Mouse (Mus musculus) testis, adult 2 months (tissue): ENCODE results near the gene Nrbp1. TPM values are rescaled to one million over a fixed set of nuclear protein-coding genes. Genes with fewer than 3 reads are reported as not detected.

Source experiments
- H3K27ac ChIP-seq: fragments of 200-500 bp; 2 replicates; pipeline ENCODE4 v1.5.1; 2012; ENCODE audit warnings: low read depth, low read length; ENCODE audit not compliant: control insufficient read depth, insufficient read depth
- H3K27me3 ChIP-seq: fragments of 200-500 bp; 2 replicates; pipeline ENCODE4 v1.6.1; 2012; ENCODE audit warnings: mild to moderate bottlenecking, low read length, moderate library complexity; ENCODE audit not compliant: control insufficient read depth, insufficient read depth
- H3K36me3 ChIP-seq: fragments of 200-500 bp; 2 replicates; pipeline ENCODE4 v1.6.1; 2012; ENCODE audit warnings: mild to moderate bottlenecking, low read length; ENCODE audit not compliant: control insufficient read depth, insufficient read depth
- H3K4me1 ChIP-seq: fragments of 200-500 bp; 2 replicates; pipeline ENCODE4 v1.6.1; 2012; ENCODE audit warnings: low read length; ENCODE audit not compliant: control insufficient read depth, insufficient read depth
- H3K4me3 ChIP-seq: fragments of 200-500 bp; 2 replicates; pipeline ENCODE4 v1.5.1; 2012; ENCODE audit warnings: low read depth, mild to moderate bottlenecking, low read length, moderate library complexity, mixed read lengths; ENCODE audit not compliant: control insufficient read depth
- CTCF ChIP-seq: fragments of 200-500 bp; IDR thresholded peaks from 2 replicates; pipeline ENCODE4 v1.5.1; 2012; ENCODE audit warnings: low read depth, mild to moderate bottlenecking, inconsistent platforms, low read length, moderate library complexity; ENCODE audit not compliant: control insufficient read depth, insufficient read depth, insufficient replicate concordance
- POLR2A ChIP-seq: fragments of 200-500 bp; IDR thresholded peaks from 2 replicates; pipeline ENCODE4 v1.6.1; 2012; ENCODE audit warnings: low read depth, mild to moderate bottlenecking, inconsistent platforms, low read length, moderate library complexity; ENCODE audit not compliant: control insufficient read depth
- polyA plus RNA-seq: library from polyadenylated mRNA; depleted of rRNA; stranded (reverse); fragments of >200 nt; gene quantifications from 2 replicates; pipeline ENCODE4 v1.2.3, GENCODE M21; 2012

Nrbp1 gene
- polyA plus RNA-seq, 1 experiment: 64.2 TPM

DNA sequence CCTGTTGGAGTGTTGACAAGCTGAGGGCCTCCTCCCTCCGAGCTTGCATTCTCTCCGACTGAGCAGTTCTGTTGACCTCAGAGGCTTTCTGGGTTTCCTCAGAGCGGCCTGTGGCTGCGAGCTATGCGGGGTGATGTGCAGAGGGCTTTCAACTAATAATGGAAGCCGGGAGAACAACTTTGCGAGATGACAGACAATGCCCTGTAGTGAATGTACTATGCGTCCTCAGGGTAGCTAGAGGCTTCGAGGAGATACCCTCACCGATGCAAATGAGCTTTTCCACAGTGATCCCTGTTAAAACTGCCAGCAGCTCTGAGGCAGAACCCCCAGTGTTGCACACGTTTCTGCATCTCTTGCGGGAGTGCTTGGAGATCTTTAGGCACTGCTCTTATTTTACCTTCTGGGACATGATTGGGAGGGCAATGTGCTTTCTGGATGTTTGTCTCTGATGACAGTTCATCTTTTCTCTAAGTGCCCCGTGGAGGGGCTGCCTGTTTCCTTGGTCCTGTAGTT is 914 bp downstream of the Nrbp1 start:
- H3K27ac ChIP-seq: peak overlapping the region; percentile 89
- peaks cover 13% of the 10 kb centered on the region for H3K4me1 ChIP-seq
- H3K27me3 ChIP-seq: no peaks in the 10 kb centered on the region
- no peak for TF ChIP-seq CTCF
- TF ChIP-seq POLR2A: no peak
- H3K4me3 ChIP-seq: peak overlapping the region; percentile 88
- H3K36me3 ChIP-seq: peaks cover 1% of the 10 kb centered on the region; the same call in 1 of the 2 replicates

DNA sequence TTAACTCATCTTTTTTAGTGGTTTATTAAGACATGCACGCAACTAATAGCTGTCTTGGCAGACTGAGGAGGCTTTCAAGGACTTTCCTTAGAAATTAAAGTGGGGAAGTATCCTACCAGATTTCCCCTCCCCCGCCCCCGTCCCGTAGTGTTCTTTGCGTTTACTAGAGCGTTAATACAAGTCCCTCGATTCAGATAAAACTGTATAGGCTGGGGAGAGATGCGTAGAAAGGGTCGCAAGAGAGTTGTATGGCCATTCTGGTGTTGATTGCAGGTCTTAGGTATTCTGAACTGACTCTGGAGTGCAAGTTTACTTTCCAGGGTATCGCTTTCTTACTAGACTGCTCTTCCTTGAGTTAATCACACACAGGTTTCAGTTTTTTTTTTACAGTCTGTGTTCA is 1.5 kb downstream of the Nrbp1 start:
- TF ChIP-seq CTCF (no peak), POLR2A (no peak)
- Histone ChIP-seq H3K36me3 (peaks cover 1% of the 10 kb centered on the region; the same call in 1 of the 2 replicates), H3K27ac (no peak overlapping the region), H3K4me1 (peaks cover 13% of the 10 kb centered on the region), H3K4me3 (no peak overlapping the region; the same call in 1 of the 2 replicates), H3K27me3 (no peaks in the 10 kb centered on the region)

DNA sequence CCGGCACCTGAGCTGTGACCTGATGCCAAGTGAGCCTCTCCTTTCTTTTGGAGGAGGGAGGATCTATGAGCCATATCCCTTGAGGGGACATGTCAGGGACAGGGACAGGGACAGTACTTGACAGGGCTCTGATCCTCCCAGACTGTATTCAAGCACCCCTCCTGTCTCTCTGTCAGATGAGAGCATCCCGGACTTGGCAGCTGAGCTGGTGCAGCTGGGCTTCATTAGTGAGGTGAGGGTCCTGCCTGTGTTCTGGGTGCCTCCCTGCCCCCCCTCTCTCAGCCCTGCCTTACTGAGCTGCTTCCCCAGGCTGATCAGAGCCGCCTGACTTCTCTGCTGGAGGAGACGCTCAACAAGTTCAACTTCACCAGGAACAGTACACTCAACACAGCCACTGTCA is 10.1 kb downstream of the Nrbp1 start:
- Histone ChIP-seq H3K4me3 (peak overlapping the region; percentile 92), H3K27me3 (no peaks in the 10 kb centered on the region), H3K27ac (no peak overlapping the region; the same call in 1 of the 2 replicates), H3K36me3 (peaks cover 9% of the 10 kb centered on the region), H3K4me1 (peaks cover 11% of the 10 kb centered on the region)
- TF ChIP-seq POLR2A (no peak), CTCF (no peak)

DNA sequence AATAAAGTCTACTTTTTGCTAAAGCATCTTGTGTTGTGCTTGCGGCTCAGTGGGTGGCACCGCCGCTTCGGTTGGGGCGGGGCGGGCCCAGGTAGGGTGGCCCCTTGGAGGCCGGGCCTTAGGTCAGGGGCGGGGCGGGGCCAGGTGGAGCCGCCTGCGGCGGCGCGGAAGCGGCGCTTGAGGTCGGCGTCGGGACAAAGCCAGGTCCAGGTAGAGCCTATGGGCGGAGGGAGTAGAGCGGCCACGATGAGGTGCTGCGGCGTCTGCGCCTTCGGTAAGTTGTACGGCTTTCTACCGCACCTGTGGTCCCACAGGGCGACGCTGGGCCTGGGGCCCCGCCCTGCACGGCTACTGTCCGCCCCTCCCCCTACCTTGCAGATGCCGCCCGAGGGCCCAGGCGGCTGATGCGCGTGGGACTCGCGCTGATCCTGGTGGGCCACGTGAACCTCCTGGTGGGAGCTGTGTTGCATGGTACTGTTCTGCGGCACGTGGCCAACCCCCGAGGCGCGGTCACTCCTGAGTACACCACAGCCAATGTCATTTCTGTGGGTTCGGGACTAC is 11.0 kb downstream of the Nrbp1 start, which contains the start of gene Krtcap3:
Krtcap3 (plus strand) TSS at position 151 of the 561 bp plus-strand sequence.
- H3K4me3 ChIP-seq: peak within 1 kb of the TSS; percentile 92
- peaks cover 9% of the 10 kb centered on the region for H3K36me3 ChIP-seq
- H3K27me3 ChIP-seq: no peaks in the 10 kb centered on the region
- TF ChIP-seq CTCF: no peak
- TF ChIP-seq POLR2A: 0 out of 2 replicates have a peak, but pooled peaks have one; percentile 22
- H3K4me1 ChIP-seq: peaks cover 11% of the 10 kb centered on the region
- H3K27ac ChIP-seq: peak within 1 kb of the TSS; percentile 89

DNA sequence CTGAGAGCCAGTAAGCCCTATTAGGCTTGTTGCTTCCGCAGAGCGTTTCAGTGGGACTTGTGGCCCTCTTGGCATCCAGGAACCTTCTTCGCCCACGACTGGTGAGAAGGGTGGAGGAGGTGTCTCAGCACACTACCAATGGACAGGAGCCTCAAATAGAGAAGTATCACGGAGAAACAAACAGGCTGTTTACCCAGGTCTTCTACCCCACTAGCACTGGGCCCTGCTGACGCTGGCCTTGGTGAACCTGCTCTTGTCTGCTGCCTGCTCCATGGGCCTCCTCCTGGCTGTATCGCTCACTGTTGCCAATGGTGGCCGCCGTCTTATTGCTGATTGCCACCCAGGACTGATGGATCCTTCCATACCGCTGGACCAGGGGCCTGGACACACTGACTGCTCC is 11.5 kb downstream of the Nrbp1 start:
- Histone ChIP-seq H3K27ac (peak overlapping the region; percentile 89), H3K27me3 (no peaks in the 10 kb centered on the region), H3K4me3 (peak overlapping the region; percentile 92), H3K36me3 (peaks cover 9% of the 10 kb centered on the region), H3K4me1 (peaks cover 11% of the 10 kb centered on the region)
- TF ChIP-seq POLR2A (no peak), CTCF (no peak)

DNA sequence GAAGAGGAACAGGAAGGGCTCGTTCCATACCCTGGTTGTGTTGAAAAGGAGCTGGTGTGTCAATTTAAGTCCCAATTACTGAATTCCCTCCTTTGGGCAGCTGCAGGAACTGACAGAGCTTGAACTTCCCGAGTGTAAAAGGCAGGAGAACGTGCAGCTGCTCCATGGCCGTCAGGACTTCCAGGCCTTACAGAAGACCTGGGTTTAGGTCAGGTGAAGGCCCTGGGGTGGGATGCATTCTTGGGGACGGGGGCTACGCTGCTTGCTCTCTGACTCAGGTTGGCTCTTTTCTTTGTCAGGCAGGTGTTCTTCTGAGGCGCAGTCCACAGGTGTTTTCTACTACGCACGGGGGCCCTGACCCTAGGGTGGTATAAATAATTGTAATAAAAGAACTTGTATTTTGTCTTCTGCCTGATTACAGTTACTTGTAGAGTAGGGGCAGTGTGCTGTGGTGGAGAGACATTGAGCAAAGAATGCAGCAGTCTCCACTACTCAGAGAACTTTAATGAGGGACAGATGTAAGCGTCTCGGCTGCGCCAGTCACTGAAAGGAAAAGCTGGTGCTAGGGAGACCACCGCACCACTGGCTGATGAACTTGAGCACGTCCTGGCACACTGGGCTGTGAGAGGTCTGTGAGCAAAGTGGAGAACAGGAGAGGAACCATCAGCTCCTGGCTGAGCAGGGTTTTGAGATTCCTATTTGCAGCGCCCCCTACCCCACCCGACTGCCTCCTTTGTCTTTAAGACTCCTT is 12.3 kb downstream of the Nrbp1 start:
- Histone ChIP-seq H3K27ac (no peak overlapping the region), H3K27me3 (no peaks in the 10 kb centered on the region), H3K4me3 (peak overlapping the region; percentile 92), H3K36me3 (peaks cover 11% of the 10 kb centered on the region), H3K4me1 (peaks cover 11% of the 10 kb centered on the region)
- TF ChIP-seq CTCF (no peak), POLR2A (no peak)

DNA sequence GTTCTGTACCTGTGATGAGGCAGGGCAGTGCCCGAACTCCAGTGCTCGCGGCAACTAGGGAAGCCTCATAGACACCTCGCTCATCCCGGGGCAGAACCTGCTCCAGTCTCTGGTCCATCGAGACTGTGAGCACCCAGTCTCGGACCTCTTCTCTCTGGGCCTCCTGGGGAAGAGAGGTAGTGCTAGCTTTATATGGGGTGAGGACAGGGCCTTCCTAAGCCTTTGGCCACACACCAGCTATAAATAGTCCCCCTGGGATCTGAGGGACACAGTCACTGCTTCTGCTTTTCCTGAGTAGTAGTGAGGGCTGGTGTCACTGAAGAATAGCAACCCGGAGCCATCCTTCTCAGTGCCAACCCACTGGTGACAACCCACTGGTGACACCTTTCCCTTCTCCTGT is 13.1 kb downstream of the Nrbp1 start:
- H3K4me3 ChIP-seq: peak overlapping the region; percentile 92
- no peaks in the 10 kb centered on the region for H3K27me3 ChIP-seq
- H3K27ac ChIP-seq: peak overlapping the region; percentile 87
- TF ChIP-seq CTCF: no peak
- no peak for TF ChIP-seq POLR2A
- peaks cover 11% of the 10 kb centered on the region for H3K4me1 ChIP-seq
- peaks cover 11% of the 10 kb centered on the region for H3K36me3 ChIP-seq
